Mouse (Mus musculus) brain, embryonic 14.5 days (tissue): Measurements from ENCODE around the gene Klrg1.

Source experiments
- CTCF ChIP-seq: fragments of 200-500 bp; IDR thresholded peaks from 2 replicates; pipeline ENCODE4 v1.5.1; 2012; ENCODE audit warnings: inconsistent platforms, mild to moderate bottlenecking, moderate library complexity, borderline replicate concordance; ENCODE audit not compliant: insufficient read depth, insufficient read length; ENCODE audit errors: extremely low read depth
- POLR2A ChIP-seq: fragments of 200-500 bp; IDR thresholded peaks from 2 replicates; pipeline ENCODE4 v1.6.1; 2012; ENCODE audit warnings: mild to moderate bottlenecking, inconsistent platforms, borderline replicate concordance; ENCODE audit not compliant: poor library complexity, insufficient read depth, insufficient read length, severe bottlenecking; ENCODE audit errors: extremely low read depth

GRCm38 (mm10) chr6:122274546-122274945 lies 8.1 kb downstream of the Klrg1 start:
- TF ChIP-seq CTCF (no peak), POLR2A (no peak)
